Mouse (Mus musculus) cerebellum, adult (tissue): ENCODE measurements around the gene Usp4.

Experiments used
- ATAC-seq: cut with Nextera tagmentation; 2 replicates; pipeline ENCODE4 v1.9.2; 2017; ENCODE audit warnings: mild to moderate bottlenecking, moderate library complexity, mixed read lengths; ENCODE audit not compliant: insufficient number of reproducible peaks, low FRiP score, low TSS enrichment

Gene Usp4

DNA sequence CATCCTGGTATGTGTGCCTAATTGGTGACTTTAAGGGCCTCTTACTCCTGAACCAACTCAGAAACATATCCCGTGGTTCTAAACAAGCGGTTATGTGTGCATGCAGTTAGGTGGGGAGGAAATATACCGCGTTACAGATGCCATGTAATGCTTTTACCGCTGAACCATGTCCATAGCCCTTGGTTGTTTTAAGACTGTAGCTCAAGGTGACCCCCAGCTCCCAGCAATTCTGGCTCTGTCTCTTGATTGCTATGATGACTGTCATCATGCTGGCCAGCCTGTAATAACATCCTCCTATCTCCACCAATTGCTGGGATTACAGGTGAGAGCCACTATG is 6.5 kb upstream of the Usp4 start:
- ATAC-seq: no peak

DNA sequence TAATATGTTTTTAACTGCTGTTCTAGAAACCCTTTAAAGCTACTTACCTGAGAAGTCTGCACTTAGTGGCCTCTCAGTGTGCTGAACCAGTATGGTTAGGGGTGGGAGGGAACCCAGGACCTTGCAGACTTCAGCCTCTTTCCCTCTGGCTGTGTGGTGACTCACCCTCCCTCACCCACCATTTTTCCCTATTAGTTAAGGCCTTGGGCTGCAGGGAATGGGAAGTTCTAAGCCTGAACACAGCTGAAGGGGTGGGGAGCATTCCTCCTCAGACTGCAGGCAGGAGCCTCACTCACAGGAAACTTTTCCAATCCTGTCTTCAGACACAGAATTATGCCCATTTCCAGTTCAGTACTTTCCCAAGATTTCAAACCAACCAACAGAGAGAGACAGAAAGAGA is 5.9 kb upstream of the Usp4 start:
- no peak for ATAC-seq

DNA sequence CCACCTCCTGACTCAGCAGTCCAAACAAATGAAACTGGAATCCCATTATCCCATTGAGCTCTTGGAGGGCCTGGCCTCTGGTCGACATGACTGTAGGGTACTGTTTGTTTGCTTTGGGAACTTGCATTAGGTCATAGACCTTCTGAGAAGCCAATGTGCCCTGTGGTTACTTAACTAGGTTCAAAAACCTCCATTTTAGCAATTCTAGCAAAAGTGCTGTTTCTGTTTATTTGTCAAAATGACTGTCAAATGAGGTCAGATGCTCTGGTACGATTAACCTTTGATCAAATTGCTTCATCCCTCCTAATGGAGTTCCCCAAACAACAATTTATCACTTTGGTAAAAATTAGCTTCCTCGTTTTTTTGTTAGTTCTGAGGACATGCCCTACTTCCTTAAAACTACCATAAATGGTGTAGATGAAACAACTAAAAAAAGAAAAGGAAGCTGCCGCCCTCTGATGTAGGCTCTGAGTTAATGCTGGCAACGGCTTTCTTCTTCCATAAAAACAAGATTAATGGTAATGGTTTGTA is 5.3 kb upstream of the Usp4 start:
- ATAC-seq: no peak

DNA sequence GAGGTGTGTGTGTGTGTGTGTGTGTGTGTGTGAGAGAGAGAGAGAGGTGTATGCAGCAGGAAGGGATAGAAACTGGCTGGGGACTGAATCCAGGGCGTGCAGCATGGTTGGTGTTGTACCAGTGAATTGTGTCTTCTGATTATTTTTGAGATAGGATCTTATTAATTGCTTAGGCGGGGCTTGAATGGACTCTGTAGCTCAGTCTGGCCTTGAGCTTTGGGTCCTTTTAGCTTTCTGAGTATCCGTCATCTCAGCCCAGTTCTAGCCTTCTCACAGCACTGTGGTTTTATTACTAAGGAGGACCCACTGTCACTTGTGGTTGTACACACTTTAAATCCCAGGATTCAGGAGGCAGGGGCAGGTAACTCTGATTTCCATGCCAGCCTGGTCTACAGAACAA is 4.3 kb upstream of the Usp4 start:
- ATAC-seq: no peak

DNA sequence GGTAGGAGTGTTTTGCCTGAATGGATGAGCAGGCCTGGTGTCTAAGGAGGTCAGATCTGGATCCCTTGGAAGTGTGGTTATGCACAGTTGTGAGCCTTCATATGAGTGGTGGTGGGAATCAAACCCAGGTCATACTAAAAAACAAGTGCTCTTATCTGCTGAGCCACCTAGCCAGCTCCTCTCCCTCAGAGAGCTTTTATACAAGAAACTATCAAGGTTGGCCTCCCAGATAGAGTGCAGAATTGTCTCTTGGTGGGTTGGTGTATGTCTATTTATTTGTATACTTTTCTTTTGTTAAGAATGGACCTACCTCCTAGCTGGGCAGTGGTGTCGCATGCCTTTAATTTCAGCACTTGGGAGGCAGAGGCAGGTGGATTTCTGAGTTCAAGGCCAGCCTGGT is 3.8 kb upstream of the Usp4 start:
- ATAC-seq: no peak

DNA sequence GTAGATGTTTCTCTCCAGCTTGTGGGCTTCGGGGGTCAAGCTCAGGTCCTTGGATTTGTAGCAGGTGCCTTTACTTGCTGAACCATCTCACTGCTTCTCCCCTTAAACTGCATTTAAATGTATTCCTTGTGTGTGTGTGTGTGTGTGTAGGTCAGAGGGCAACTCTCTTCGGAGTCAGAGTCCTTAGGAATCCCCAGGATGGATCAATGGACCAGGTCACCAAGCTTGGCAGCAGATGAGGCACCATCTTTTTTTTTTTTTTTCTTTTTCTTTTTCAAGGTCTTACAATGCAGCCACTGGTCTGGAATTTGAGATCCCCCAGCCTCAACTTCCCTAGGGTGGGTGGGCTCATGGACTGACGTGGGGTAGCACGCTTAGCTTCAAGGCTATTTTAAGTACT is 3.2 kb upstream of the Usp4 start:
- ATAC-seq: no peak

DNA sequence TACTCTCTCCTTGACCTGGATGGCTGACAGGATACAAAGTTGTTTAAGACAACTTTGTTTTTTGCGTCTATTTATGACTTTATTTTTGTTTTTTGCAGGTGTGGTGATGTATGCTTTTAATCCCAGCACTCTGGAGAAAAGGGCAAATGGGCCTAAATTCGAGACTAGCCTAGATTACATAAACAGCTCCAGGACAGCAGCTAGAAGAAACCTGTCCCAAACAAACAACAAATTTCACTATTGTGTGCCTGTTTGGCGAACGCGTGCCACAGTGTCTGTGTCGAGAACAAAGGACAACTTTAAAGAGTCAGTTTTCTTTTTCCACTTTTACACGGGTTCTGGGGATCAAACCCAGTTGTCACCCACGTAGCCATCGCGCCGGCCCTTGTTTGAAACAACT is 629 bp upstream of the Usp4 start:
- no peak for ATAC-seq

DNA sequence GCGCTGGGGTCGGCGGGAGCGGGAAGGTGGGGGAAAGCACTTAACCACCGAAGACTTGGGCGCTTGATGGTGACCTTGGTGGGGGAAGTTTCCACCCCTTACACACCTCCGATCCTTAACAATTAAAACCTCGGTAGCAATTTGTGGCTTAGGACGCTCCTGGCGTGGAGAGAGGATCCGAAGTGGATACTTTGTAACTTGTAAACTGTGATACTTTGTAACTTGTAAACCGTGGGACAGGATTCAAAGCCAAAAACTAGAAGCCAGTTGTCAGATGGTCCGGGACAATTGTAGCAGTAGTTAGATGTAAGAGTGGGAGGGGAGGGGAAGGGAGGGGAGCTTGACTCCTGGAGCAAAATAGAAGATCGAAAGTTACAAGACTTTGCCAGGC is 632 bp downstream of the Usp4 start:
- ATAC-seq: no peak

DNA sequence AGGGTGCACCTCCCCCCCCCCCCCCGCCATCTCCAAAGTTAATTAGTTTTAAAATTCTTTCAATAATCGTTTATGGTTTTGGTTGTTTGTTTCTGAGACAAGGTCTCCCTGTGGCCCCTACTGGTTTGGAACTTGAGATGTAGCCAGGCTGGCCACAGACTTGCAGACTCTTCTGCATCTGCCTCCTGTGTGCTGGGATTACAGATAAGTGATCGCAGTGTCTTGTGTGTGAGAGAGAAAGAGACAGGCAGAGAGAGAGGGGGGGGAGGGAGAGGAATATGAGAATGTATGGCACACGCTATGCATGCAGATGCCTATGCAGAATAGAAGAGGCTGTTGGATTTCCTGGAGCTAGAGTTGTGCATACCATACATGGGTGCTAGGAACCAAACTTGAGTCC is 2.1 kb downstream of the Usp4 start:
- ATAC-seq: no peak

DNA sequence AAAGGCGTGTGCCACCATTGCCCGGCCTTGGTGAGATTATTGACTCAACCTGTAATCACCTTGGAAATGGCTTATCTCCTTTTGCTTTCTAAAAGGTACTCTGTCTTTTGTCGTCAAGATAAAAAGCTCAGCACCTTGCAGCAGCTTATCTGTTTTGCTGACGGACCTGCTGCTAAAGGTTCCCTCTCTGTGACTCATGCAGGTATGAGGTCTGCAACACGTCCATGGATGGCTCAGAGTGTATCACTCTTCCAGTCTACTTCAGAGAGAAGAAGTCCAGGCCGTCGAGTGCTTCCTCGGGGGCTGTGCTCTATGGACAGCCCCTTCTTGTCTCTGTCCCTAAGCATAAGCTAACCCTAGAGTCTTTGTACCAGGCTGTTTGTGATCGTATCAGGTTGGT is 30.6 kb downstream of the Usp4 start:
- no peak for ATAC-seq

DNA sequence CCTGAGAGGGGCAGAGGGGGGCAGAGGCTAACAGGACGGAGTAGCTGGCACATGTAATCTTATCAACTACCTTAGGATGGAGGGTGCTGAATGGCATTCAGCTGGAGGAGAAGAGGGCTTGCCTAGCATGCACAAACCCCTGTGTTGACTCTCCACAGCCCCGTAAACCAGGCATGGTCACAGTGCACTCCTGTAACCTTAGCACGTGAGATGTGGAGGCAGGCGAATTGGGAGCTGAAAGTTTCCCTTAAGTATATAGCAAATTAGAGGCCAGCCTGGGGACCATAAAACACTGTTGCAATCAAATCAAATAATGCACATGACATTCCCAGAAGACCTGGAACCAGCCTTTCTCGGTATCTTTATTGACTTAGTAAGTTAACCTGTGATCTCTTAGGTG is 31.1 kb downstream of the Usp4 start:
- ATAC-seq: no peak

DNA sequence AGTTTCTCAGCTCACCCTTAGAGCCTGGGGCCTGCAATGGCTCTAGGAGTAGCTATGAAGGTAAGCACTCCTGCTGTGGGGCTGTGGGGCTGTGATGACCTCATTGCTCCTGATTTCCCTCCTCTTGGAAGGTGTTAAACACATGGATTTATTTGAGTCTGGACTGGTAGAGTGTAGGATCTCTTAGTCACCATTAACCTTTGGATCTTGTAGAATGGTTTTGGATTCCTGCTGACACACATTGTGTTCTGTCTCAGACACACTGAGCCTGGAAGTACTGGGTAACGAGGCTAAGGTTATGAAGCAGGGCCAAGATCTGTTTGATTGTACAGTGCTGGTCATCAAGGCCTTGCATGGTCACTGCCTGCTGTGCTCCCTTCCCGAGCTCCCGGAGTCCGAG is 31.6 kb downstream of the Usp4 start:
- ATAC-seq: no peak

DNA sequence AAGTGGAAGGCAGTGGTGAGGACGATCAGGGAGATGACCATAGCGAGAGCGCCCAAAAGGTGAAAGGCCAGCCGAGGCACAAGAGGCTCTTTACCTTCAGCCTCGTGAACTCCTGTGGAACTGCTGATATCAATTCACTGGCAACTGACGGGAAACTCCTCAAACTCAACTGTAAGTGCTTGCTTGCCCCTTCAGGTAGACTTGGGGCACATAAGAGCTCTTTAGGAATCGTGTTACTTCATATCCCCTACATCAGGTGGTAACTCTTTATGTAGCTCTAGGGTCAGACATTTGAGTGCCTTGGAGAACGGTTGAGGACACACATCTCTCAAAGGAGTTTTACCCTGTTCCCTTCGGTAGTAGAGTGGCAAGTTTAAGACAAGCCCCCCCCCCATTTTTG is 33.7 kb downstream of the Usp4 start:
- no peak for ATAC-seq

DNA sequence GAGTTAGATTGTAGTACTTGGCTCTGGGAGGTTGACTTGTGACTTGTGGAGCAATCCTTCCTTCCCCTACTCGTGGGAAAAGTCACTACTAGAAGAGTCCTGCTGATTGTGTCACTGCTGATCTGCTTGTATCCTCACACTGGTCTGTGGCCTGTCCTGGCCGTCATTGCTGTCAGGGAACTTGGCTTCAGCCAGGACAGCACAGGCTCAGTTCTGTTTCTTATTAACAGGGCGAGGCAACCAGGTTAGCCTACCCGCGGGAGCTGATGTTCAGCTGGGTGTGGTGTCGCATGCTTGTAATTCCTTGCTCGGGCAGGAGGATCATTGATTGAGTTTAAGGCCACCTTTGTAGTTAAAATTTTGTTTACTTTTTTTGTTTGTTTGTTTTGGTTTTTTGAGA is 37.4 kb downstream of the Usp4 start:
- ATAC-seq: no peak

DNA sequence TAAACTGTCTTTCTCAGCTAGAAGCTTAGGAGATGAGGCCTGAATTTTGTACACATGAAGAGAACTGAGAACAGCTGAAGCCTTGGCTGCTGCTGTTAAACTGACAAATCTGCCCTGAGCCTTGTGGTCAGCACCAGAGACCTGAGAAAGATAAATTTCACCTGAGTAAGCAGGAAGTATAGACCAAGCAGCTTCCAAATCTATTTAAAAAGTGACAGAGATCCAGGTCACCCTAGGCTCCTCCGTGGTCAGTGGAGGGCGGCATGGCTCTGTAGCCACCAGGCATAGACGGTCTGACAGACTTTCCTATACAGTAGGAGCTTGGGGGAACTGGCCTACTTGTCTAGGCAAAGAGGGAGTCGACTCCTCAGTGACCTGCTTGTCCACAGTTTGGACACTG is 39.2 kb downstream of the Usp4 start:
- ATAC-seq: no peak

DNA sequence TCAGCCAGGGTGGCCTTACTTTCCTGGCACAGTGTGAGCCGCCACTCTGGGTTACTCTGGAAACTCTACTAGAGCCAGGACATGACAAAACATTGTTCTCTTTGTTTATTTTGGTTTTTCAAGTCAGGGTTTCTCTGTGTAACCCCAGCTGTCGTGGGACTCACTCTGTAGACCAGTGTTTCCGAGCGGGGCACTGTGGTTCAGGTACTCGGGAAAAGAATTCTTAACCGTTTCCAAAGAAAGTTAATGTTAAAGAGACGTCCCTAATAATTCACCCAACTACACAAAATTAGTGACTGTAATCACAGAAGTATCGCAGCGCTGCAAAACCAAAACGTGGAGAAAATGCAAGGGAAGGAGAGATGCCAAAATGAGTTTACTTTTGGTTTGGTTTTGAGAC is 40.9 kb downstream of the Usp4 start:
- no peak for ATAC-seq

DNA sequence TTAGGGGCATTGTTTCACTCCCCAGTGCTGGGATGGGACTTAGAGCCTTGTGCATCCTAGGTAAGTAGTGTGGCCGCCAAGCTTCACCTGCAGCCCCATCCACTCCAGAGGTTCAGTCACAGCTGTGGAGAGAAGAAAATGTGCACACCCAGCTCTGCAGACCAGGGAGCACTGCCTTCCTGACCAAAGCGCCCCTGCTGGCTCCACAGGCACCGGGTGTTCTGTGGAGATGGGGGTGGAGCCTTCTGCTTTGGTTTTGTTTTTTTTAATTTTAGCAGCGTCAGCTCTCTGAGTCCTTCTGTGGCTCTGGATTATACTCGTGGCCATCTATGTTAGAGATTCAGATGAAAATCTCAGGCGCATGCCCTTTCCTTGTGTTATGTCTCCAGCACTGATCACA is 41.6 kb downstream of the Usp4 start:
- ATAC-seq: no peak

DNA sequence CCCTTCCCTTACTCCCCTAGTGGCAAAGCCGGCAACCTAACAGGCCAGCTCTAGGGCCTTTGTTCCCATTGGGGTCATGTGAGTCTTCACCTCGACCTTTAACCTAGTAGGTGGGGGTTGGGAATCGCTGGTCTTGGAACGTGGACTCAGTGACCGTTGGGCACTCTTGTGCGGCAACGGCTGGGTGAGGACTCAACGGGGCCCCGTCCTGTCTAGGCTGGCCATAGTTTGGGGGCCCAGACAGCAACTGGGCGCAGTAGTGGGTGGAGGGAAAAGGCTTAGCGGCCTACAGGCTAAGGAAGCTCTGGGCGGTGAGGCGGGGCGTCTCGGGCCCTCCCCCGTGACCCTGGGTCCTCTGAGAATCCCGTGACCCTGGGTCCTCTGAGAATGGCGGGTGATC is 45.0 kb downstream of the Usp4 start, which contains the start of gene 1700102P08Rik:
1700102P08Rik (plus strand) TSS at position 130 of the 400 bp plus-strand sequence.
- no peak for ATAC-seq

DNA sequence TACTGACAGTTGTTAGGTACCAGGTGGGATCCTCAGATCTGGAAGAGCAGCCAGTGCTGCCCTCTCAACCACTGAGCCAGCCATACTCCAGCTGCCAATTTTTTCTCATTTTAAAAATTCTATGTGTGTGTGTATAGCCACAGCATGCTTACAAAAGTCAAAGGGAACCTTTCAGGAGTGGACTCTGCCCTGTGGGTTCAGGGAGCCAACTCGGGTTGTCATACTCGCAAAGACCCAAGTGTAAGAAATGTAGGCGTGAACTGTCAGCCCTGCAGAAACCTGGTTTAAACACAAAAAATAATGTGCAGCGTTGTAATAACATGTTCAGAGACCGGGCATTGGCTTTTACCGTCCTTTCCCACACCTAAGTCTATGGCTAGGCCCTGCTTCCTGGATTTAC is 46.5 kb downstream of the Usp4 start:
- no peak for ATAC-seq

DNA sequence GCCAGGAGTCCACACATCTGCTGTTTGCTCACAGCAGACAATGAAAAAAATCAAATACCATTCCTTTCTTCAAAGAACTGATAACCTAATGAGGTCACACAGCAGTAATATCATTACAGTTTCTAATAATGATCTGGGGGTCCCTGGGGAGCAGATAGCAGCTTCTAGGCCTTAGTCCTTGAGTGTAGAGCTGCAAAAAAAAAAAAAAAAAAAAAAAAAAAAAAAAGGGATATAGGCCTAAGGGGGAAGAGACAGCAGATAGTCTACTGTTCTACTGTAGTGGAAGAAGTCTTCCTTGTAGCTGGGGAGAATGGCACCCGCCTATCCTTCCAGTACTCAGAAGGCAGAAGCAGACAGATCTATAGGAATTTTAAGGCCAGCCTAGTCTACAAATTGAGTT is 47.8 kb downstream of the Usp4 start:
- no peak for ATAC-seq

DNA sequence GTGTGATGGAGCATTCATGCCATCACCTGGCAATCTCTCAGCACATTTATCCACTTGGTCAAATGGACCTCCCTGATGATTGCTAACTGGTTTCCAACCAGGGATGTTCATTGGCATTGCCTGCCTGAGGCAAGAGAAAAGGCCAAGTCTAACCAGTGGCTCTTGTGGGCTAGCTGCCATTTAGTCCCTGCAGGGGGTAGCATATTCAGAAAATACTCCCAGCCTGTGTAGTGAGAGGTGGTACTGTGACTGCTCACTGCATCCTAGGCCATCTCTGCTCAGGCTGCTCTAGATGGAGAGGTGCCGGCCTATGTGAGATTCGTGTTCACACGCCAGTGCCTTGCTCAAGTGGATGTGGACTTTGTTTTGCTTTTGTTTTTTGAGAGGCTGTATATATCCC is 50.7 kb downstream of the Usp4 start:
- ATAC-seq: no peak

DNA sequence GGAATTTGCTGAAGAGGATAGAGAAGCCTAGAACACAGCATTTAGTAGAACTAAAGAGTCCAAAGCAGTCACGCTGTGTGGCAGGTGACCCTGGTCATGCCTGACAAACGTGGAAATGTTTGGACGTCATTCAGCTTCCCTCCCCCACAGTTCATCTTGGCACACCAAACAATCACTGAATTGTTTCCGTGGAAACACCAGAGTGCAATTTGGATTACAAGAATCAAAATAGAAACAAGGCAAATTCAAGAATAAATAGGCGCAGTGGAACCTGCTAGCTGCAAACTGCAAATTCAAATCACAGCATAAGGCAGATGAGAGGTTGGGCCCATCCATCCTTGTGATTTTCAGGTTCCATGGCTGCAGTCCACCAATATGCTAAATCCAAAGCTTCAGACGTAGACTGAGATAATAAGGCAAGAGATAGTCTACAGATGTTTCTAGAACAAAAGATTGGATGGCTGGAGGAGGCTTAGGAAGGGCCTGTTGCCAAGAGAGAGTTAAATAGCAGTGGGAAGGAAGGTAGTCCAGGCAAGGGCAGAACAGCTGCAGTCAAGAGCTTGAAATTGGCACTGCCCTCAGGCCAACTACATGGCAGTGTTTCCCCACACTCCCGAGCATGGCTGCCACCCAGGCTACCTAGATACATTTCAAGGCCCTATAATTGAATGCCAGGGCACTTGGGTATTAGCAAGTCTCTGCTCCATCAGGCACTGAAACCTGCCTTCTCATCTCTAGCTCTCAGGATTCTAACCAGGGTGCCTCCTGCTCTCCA is 53.7 kb downstream of the Usp4 start:
- ATAC-seq: no peak

DNA sequence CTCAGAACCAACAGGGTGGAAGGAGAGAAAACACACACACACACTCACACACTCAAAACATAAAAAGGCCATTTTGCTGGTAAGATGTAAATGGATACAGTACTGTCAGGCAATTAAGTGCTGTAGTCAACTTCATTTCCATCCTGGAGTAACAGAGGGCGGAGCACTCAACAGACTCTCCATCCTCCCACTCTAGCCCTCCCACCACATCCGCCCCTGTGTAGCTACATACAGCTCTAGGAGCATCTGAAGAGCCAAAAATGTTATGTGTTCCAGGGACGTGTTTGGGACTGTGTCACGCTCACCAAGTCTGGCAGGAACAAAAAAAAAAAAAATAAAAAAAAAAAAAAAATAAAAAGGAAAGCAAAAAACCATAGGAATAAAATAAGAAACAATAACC is 55.4 kb downstream of the Usp4 start:
- no peak for ATAC-seq
